Comparison of ENCODE assay signal across 15 mouse cellular contexts in the genomic region with DNA sequence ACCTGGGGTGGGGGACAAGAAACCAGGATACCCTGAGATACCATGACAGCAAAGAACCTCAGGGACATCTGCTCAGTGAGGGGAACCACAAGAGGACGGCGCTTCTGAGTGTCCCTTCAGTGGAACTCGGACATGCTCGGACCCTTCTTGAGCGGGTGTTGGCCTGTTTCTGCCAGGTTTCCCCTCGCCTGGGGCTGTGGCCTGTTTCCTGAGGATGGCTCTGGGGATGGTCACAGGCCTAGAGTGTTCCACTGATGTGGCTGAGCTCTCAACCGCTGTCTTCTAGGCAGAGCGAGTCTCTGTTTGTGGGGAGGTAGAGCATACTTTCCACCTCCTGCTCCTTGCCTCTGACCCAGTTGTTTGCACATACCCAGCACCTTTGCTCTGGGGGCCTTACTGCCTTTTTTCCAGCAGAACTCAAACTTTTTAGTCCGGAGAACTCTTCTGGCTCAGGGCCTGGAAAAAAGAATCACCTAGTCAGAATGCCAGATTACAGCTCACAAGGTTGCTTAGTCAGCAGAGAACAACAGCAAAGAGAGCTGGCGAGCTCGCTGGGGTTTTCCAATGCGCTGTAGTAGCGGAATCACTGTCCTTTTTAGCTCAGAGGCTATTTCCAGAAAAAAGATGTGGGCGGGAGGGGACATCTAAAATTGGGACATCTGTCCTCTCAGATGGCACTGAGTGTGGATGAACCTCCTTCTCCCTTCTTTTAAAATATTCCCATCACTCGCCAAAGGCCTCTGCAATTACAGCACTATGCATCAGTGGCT.
DNase-seq lines count a peak whose midpoint lies in the region; ATAC-seq and TF ChIP-seq lines count a peak whose summit lies in the region.
"Had no signal": no experiment of that assay in that cellular context is flagged by ENCODE, and none has a peak within 500 bp of the region (broad histone marks: within the 10 kb centered on the region; RNA-seq: fewer than 3 reads in every experiment).

No protein-coding gene starts in this region.

- ATAC-seq in lung, embryonic 14.5 days (ENCODE audit: insufficient read depth): no peak
- ATAC-seq in lung, postnatal 0 days: no peak

- TF ChIP-seq CTCF in lung, embryonic 14.5 days (IDR thresholded peaks at IDR 0.05; ENCODE audit: low read depth): no peak
- TF ChIP-seq CTCF in lung, postnatal 0 days (IDR thresholded peaks at IDR 0.05): no peak
- no peak for TF ChIP-seq CTCF in left cerebral cortex, adult 2 months (IDR thresholded peaks at IDR 0.05)

- H3K27me3 ChIP-seq in lung, embryonic 14.5 days (ENCODE audit: insufficient read depth, low read length): no peaks in the 10 kb centered on the region
- no peaks in the 10 kb centered on the region for H3K27me3 ChIP-seq in lung, postnatal 0 days (replicated peaks; ENCODE audit: insufficient read depth, low read length)
- H3K27me3 ChIP-seq: hindbrain, embryonic 15.5 days; limb, embryonic 15.5 days; lung, embryonic 15.5 days; megakaryocyte, embryonic 14.5 days had no signal

- 77% methylated on average over 15 of the region's 15 CpGs for WGBS in lung, embryonic 14.5 days
- 76% methylated on average over 15 of the region's 15 CpGs for WGBS in lung, postnatal 0 days

- TF ChIP-seq EP300 in lung, postnatal 0 days (IDR thresholded peaks at IDR 0.05): no peak

- no peak overlapping the region for H3K4me3 ChIP-seq in lung, embryonic 14.5 days (ENCODE audit: low read depth, low read length)
- H3K4me3 ChIP-seq in lung, postnatal 0 days (ENCODE audit: low read depth, low read length): no peak overlapping the region
- no peak overlapping the region for H3K4me3 ChIP-seq in left cerebral cortex, adult 2 months
- H3K4me3 ChIP-seq: hindbrain, embryonic 15.5 days; limb, embryonic 15.5 days; lung, embryonic 15.5 days; megakaryocyte, embryonic 14.5 days had no signal

- H3K9me3 ChIP-seq in lung, embryonic 14.5 days (ENCODE audit: low read depth, low read length): no peaks in the 10 kb centered on the region
- H3K9me3 ChIP-seq in lung, postnatal 0 days (ENCODE audit: low read length): no peaks in the 10 kb centered on the region
- H3K9me3 ChIP-seq: hindbrain, embryonic 15.5 days; limb, embryonic 15.5 days; lung, embryonic 15.5 days had no signal

- no peak overlapping the region for H3K4me2 ChIP-seq in lung, embryonic 14.5 days
- H3K4me2 ChIP-seq in lung, postnatal 0 days (replicated peaks; ENCODE audit: low read depth, low read length): no peak overlapping the region
- H3K4me2 ChIP-seq: hindbrain, embryonic 15.5 days; limb, embryonic 15.5 days; lung, embryonic 15.5 days had no signal

- H3K4me1 ChIP-seq in lung, embryonic 14.5 days (ENCODE audit: insufficient read depth): no peaks in the 10 kb centered on the region
- H3K4me1 ChIP-seq in lung, postnatal 0 days (ENCODE audit: insufficient read depth, low read depth, low read length): no peaks in the 10 kb centered on the region
- H3K4me1 ChIP-seq: hindbrain, embryonic 15.5 days; limb, embryonic 15.5 days; lung, embryonic 15.5 days; megakaryocyte, embryonic 14.5 days had no signal

- DNase-seq in adrenal gland, postnatal 14 days: peak; percentile 13
- no peak for DNase-seq in adrenal gland, postnatal 25 days
- DNase-seq in lung, embryonic 14.5 days: peak; percentile 1
- DNase-seq in lung, postnatal 0 days (ENCODE audit: low spot score): no peak
- DNase-seq in left cerebral cortex, adult 2 months (ENCODE audit: extremely low spot score in 1 of 2, low spot score in 2 of 2): peak; percentile 35 to 58
- peak; percentile 58 to 71 for DNase-seq in right cerebral cortex, postnatal 36 days (ENCODE audit: low spot score in 2 of 2)
- no peak for DNase-seq in ovary, adult 18-20 months (ENCODE audit: low spot score)
- DNase-seq in embryo, embryonic 10 days (ENCODE audit: low spot score): no peak
- DNase-seq: cerebellum, postnatal 10 days; gastrocnemius, postnatal 14 days; kidney, adult 8-10 months had no signal

- intact Hi-C loops in left cerebral cortex, adult 2 months (cut with DNase I): loop anchor here (1.0 to 5.0 kb wide), 3 partner anchors 90 to 127 kb away; no protein-coding TSS in a partner anchor

- no peak overlapping the region for H3K9ac ChIP-seq in lung, embryonic 14.5 days
- no peak overlapping the region for H3K9ac ChIP-seq in lung, postnatal 0 days (replicated peaks; ENCODE audit: low read depth)
- H3K9ac ChIP-seq: hindbrain, embryonic 15.5 days; limb, embryonic 15.5 days; lung, embryonic 15.5 days had no signal

- H3K36me3 ChIP-seq in lung, embryonic 14.5 days (ENCODE audit: insufficient read depth): no peaks in the 10 kb centered on the region
- no peaks in the 10 kb centered on the region for H3K36me3 ChIP-seq in lung, postnatal 0 days (ENCODE audit: insufficient read depth, low read length)
- H3K36me3 ChIP-seq: hindbrain, embryonic 15.5 days; limb, embryonic 15.5 days; lung, embryonic 15.5 days had no signal

- H3K27ac ChIP-seq in lung, embryonic 14.5 days (ENCODE audit: low read depth): no peak overlapping the region
- H3K27ac ChIP-seq in lung, postnatal 0 days (ENCODE audit: low read length): no peak overlapping the region
- H3K27ac ChIP-seq in left cerebral cortex, adult 2 months: no peak overlapping the region
- H3K27ac ChIP-seq: hindbrain, embryonic 15.5 days; limb, embryonic 15.5 days; lung, embryonic 15.5 days had no signal

Comparison
In these comparisons a context has a peak if more than half of its experiments do, and no peak if none do; other contexts are left out.
1. DNase-seq: peak in adrenal gland, postnatal 14 days (single experiment), lung, embryonic 14.5 days (single experiment), left cerebral cortex, adult 2 months (2 of 2) and right cerebral cortex, postnatal 36 days (2 of 2); none in adrenal gland, postnatal 25 days (single experiment), lung, postnatal 0 days (single experiment), ovary, adult 18-20 months (single experiment) and embryo, embryonic 10 days (single experiment).